Mouse (Mus musculus): ENCODE measurements around the gene Csrp1. TPM values are rescaled to one million over a fixed set of nuclear protein-coding genes. Genes with fewer than 3 reads are reported as not detected.

Gene Csrp1
- polyA plus RNA-seq, 1 experiment from 2014 or later, result 32.7 TPM

GRCm38 (mm10) chr1:135731897-135732684 is 12.2 kb downstream of the Csrp1 start:
- Histone ChIP-seq H3K27me3 (no peaks in the 10 kb centered on the region), H3K36me3 (replicated peaks) (no peaks in the 10 kb centered on the region), H3K4me3 (replicated peaks) (no peak overlapping the region), H3K27ac (replicated peaks) (peak overlapping the region; percentile 48; the same call in 1 of the 2 replicates), H3K9me3 (replicated peaks) (no peaks in the 10 kb centered on the region), H3K4me1 (replicated peaks) (peaks cover 69% of the 10 kb centered on the region), H3K9ac (no peak overlapping the region), H3K4me2 (peak overlapping the region; percentile 87; the same call in 1 of the 2 replicates)
- 61% methylated on average over 11 of the region's 11 CpGs for WGBS (ENCODE audit: insufficient replicate concordance)
- no peak for ATAC-seq (ENCODE audit: insufficient read depth)

GRCm38 (mm10) chr1:135734225-135734937 is 14.5 kb downstream of the Csrp1 start:
- no peak overlapping the region for H3K4me3 ChIP-seq (replicated peaks)
- H3K36me3 ChIP-seq (replicated peaks), result no peaks in the 10 kb centered on the region
- peaks cover 52% of the 10 kb centered on the region for H3K4me1 ChIP-seq (replicated peaks)
- H3K9me3 ChIP-seq (replicated peaks), result no peaks in the 10 kb centered on the region
- no peak overlapping the region for H3K4me2 ChIP-seq
- no peak for ATAC-seq (ENCODE audit: insufficient read depth)
- no peak overlapping the region for H3K9ac ChIP-seq
- WGBS (ENCODE audit: insufficient replicate concordance), result 54% methylated on average over 5 of the region's 7 CpGs
- H3K27ac ChIP-seq (replicated peaks), result no peak overlapping the region
- H3K27me3 ChIP-seq, result no peaks in the 10 kb centered on the region

GRCm38 (mm10) chr1:135735460-135735859 is 15.6 kb downstream of the Csrp1 start:
- ATAC-seq (ENCODE audit: insufficient read depth), result no peak
- Histone ChIP-seq H3K36me3 (replicated peaks) (peaks cover 4% of the 10 kb centered on the region), H3K4me2 (no peak overlapping the region), H3K9ac (no peak overlapping the region), H3K4me1 (replicated peaks) (peaks cover 41% of the 10 kb centered on the region), H3K27me3 (no peaks in the 10 kb centered on the region), H3K9me3 (replicated peaks) (no peaks in the 10 kb centered on the region), H3K4me3 (replicated peaks) (no peak overlapping the region), H3K27ac (replicated peaks) (no peak overlapping the region)
- 54% methylated on average over 6 of the region's 6 CpGs for WGBS (ENCODE audit: insufficient replicate concordance)

GRCm38 (mm10) chr1:135744987-135745386 is 25.1 kb downstream of the Csrp1 start:
- no peak overlapping the region for H3K4me3 ChIP-seq (replicated peaks)
- no peaks in the 10 kb centered on the region for H3K9me3 ChIP-seq (replicated peaks)
- H3K27ac ChIP-seq (replicated peaks), result no peak overlapping the region
- H3K9ac ChIP-seq, result no peak overlapping the region
- peaks cover 54% of the 10 kb centered on the region for H3K36me3 ChIP-seq (replicated peaks)
- H3K27me3 ChIP-seq, result no peaks in the 10 kb centered on the region
- H3K4me2 ChIP-seq, result no peak overlapping the region
- H3K4me1 ChIP-seq (replicated peaks), result no peaks in the 10 kb centered on the region
- WGBS (ENCODE audit: insufficient replicate concordance), result 85% methylated on average over 7 of the region's 7 CpGs
- no peak for ATAC-seq (ENCODE audit: insufficient read depth)

GRCm38 (mm10) chr1:135746248-135746647 is 26.4 kb downstream of the Csrp1 start:
- ATAC-seq (ENCODE audit: insufficient read depth), result no peak
- H3K9ac ChIP-seq, result no peak overlapping the region
- H3K4me2 ChIP-seq, result no peak overlapping the region
- H3K4me3 ChIP-seq (replicated peaks), result no peak overlapping the region
- H3K27ac ChIP-seq (replicated peaks), result no peak overlapping the region
- WGBS (ENCODE audit: insufficient replicate concordance), result 72% methylated on average over 4 of the region's 4 CpGs
- no peaks in the 10 kb centered on the region for H3K27me3 ChIP-seq
- H3K9me3 ChIP-seq (replicated peaks), result no peaks in the 10 kb centered on the region
- H3K4me1 ChIP-seq (replicated peaks), result no peaks in the 10 kb centered on the region
- peaks cover 54% of the 10 kb centered on the region for H3K36me3 ChIP-seq (replicated peaks)

- Histone ChIP-seq H3K4me2 (no peak overlapping the region), H3K27me3 (0 out of 2 replicates have a peak, but pooled peaks cover 11% of the 10 kb centered on the region), H3K9ac (no peak overlapping the region), H3K4me3 (replicated peaks) (no peak overlapping the region), H3K4me1 (replicated peaks) (no peaks in the 10 kb centered on the region), H3K27ac (replicated peaks) (no peak overlapping the region), H3K9me3 (replicated peaks) (no peaks in the 10 kb centered on the region), H3K36me3 (replicated peaks) (peaks cover 31% of the 10 kb centered on the region)
- peak; percentile 90 for ATAC-seq (ENCODE audit: insufficient read depth)
- 12% methylated on average over 10 of the region's 10 CpGs for WGBS (ENCODE audit: insufficient replicate concordance)
Observed at GRCm38 (mm10) chr1:135752737-135753348, 33.0 kb downstream of the Csrp1 start.

GRCm38 (mm10) chr1:135755287-135755686 is 35.4 kb downstream of the Csrp1 start:
- Histone ChIP-seq H3K36me3 (replicated peaks) (peaks cover 12% of the 10 kb centered on the region), H3K27me3 (0 out of 2 replicates have a peak, but pooled peaks cover 11% of the 10 kb centered on the region), H3K4me1 (replicated peaks) (no peaks in the 10 kb centered on the region), H3K4me2 (no peak overlapping the region), H3K27ac (replicated peaks) (no peak overlapping the region), H3K4me3 (replicated peaks) (no peak overlapping the region), H3K9ac (no peak overlapping the region), H3K9me3 (replicated peaks) (no peaks in the 10 kb centered on the region)
- ATAC-seq (ENCODE audit: insufficient read depth), result no peak
- WGBS (ENCODE audit: insufficient replicate concordance), result 72% methylated on average over 9 of the region's 9 CpGs

- Histone ChIP-seq H3K4me2 (no peak overlapping the region), H3K4me3 (replicated peaks) (no peak overlapping the region), H3K9ac (no peak overlapping the region), H3K36me3 (replicated peaks) (peaks cover 10% of the 10 kb centered on the region), H3K27ac (replicated peaks) (no peak overlapping the region), H3K9me3 (replicated peaks) (no peaks in the 10 kb centered on the region), H3K27me3 (0 out of 2 replicates have a peak, but pooled peaks cover 11% of the 10 kb centered on the region), H3K4me1 (replicated peaks) (no peaks in the 10 kb centered on the region)
- WGBS (ENCODE audit: insufficient replicate concordance), result 60% methylated on average over 3 of the region's 3 CpGs
- ATAC-seq (ENCODE audit: insufficient read depth), result no peak
Observed at GRCm38 (mm10) chr1:135755913-135756312, 36.1 kb downstream of the Csrp1 start.

GRCm38 (mm10) chr1:135757287-135757686 is 37.4 kb downstream of the Csrp1 start:
- no peaks in the 10 kb centered on the region for H3K36me3 ChIP-seq (replicated peaks)
- no peaks in the 10 kb centered on the region for H3K4me1 ChIP-seq (replicated peaks)
- no peak for ATAC-seq (ENCODE audit: insufficient read depth)
- peaks cover 11% of the 10 kb centered on the region; the same call in 1 of the 2 replicates for H3K27me3 ChIP-seq
- no peak overlapping the region for H3K27ac ChIP-seq (replicated peaks)
- no peak overlapping the region for H3K9ac ChIP-seq
- WGBS (ENCODE audit: insufficient replicate concordance), result 57% methylated on average over 8 of the region's 8 CpGs
- no peak overlapping the region for H3K4me2 ChIP-seq
- H3K9me3 ChIP-seq (replicated peaks), result no peaks in the 10 kb centered on the region
- H3K4me3 ChIP-seq (replicated peaks), result no peak overlapping the region

- H3K9ac ChIP-seq, result no peak overlapping the region
- H3K4me1 ChIP-seq (replicated peaks), result no peaks in the 10 kb centered on the region
- WGBS (ENCODE audit: insufficient replicate concordance), result 65% methylated on average over 4 of the region's 4 CpGs
- no peak overlapping the region for H3K4me3 ChIP-seq (replicated peaks)
- no peak overlapping the region for H3K4me2 ChIP-seq
- H3K27ac ChIP-seq (replicated peaks), result no peak overlapping the region
- H3K27me3 ChIP-seq, result peaks cover 21% of the 10 kb centered on the region
- no peak for ATAC-seq (ENCODE audit: insufficient read depth)
- no peaks in the 10 kb centered on the region for H3K36me3 ChIP-seq (replicated peaks)
- no peaks in the 10 kb centered on the region for H3K9me3 ChIP-seq (replicated peaks)
Observed at GRCm38 (mm10) chr1:135759685-135760084, 39.8 kb downstream of the Csrp1 start.

- H3K27ac ChIP-seq (replicated peaks), result no peak overlapping the region
- H3K4me3 ChIP-seq (replicated peaks), result no peak overlapping the region
- H3K9me3 ChIP-seq (replicated peaks), result no peaks in the 10 kb centered on the region
- no peaks in the 10 kb centered on the region for H3K4me1 ChIP-seq (replicated peaks)
- ATAC-seq (ENCODE audit: insufficient read depth), result no peak
- no peaks in the 10 kb centered on the region for H3K36me3 ChIP-seq (replicated peaks)
- H3K27me3 ChIP-seq, result peaks cover 26% of the 10 kb centered on the region
- H3K9ac ChIP-seq, result no peak overlapping the region
- no peak overlapping the region for H3K4me2 ChIP-seq
- WGBS (ENCODE audit: insufficient replicate concordance), result 53% methylated on average over 8 of the region's 8 CpGs
Observed at GRCm38 (mm10) chr1:135760216-135760615, 40.4 kb downstream of the Csrp1 start.

All from liver, embryonic 15.5 days (tissue).